Mouse (Mus musculus): ENCODE measurements around the gene Zic3. TPM values are rescaled to one million over a fixed set of nuclear protein-coding genes. Genes with fewer than 3 reads are reported as not detected.

Gene Zic3
- not detected for polyA plus RNA-seq (2012; fragmentation: generic; extraction: Trizol)

DNA sequence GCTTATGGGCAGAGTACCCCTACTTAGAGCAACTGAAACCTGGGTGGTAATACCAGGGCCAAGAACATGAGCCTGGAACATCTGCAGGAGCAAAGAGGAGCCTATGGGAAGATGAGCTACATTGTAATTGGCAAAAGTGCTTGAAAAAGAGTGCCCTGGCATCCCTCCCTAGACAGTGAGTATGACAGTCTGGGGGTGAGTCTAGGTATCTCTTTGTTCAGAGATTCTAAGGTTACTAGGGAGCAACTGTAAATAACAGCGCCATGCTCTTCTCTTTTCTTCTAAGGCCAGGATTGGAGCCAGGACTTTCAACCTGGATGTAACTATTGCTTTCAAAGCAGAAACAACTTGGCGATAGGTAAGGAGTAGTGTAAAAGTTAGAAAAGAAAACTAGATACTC, at the start of gene Zic3:
TSS of gene Zic3 (plus strand) at position 301 of the 400 bp plus-strand sequence.
- no peak within 1 kb of the TSS for H3K4me3 ChIP-seq
- no peaks in the 10 kb centered on the region for H3K27me3 ChIP-seq (ENCODE audit: control insufficient read depth, insufficient read depth, insufficient read length)
- TF ChIP-seq CEBPB (IDR thresholded peaks at IDR 0.05; ENCODE audit: insufficient read depth, poor library complexity, severe bottlenecking) (no peak), TCF12 (IDR thresholded peaks at IDR 0.05; ENCODE audit: insufficient read depth, poor library complexity, severe bottlenecking) (no peak), POLR2AphosphoS2 (IDR thresholded peaks at IDR 0.05; ENCODE audit: insufficient read length, low read depth) (no peak), MAX (IDR thresholded peaks at IDR 0.05; ENCODE audit: low read depth) (no peak), USF1 (IDR thresholded peaks at IDR 0.05; ENCODE audit: low read depth) (no peak), TCF3 (IDR thresholded peaks at IDR 0.05; ENCODE audit: insufficient read length, low read depth) (no peak), POLR2A (IDR thresholded peaks at IDR 0.05; ENCODE audit: insufficient read length, low read depth) (no peak), E2F4 (IDR thresholded peaks at IDR 0.05; ENCODE audit: insufficient read depth) (no peak), MYOG (IDR thresholded peaks at IDR 0.05; ENCODE audit: control insufficient read depth in 1 of 3, insufficient read depth in 1 of 3, insufficient read length in 2 of 3, low read depth in 2 of 3) (no peak)

DNA sequence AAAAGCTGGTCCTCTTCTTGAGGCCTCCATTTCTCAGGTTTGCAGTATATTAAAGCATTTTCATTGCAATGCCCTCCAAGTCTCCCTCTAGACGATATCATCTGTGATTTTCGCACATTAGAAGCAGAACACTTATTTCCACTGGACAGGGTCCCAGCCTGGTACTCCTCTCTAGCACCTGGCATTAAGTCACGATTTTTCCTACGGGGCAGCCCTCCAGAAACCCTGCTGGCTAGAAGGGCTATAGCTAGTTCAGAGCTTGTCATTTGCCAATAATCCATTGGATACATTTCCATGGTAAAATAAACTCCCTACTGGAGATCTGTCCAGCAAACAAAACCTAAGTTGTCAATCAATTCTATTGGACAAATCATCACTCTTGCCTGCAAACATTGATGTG, 40.1 kb upstream of the Zic3 start:
- Histone ChIP-seq H3K27me3 (ENCODE audit: control insufficient read depth, insufficient read depth, insufficient read length) (no peaks in the 10 kb centered on the region), H3K4me2 (ENCODE audit: low read depth) (no peak overlapping the region), H3K36me3 (ENCODE audit: control insufficient read depth, insufficient read depth) (no peaks in the 10 kb centered on the region), H3K79me2 (ENCODE audit: control insufficient read depth, insufficient read depth) (no peaks in the 10 kb centered on the region), H3K4me3 (no peak overlapping the region), H3ac (ENCODE audit: control insufficient read depth, insufficient read length) (no peak overlapping the region)
- no peak for TF ChIP-seq POLR2A (IDR thresholded peaks at IDR 0.05; ENCODE audit: insufficient read length, low read depth)
- no peak for TF ChIP-seq USF1 (IDR thresholded peaks at IDR 0.05; ENCODE audit: low read depth)

More for the DNA sequence above, at the start of gene Zic3:
- no peaks in the 10 kb centered on the region for H3K36me3 ChIP-seq (ENCODE audit: control insufficient read depth, insufficient read depth)
- no peak within 1 kb of the TSS for H3ac ChIP-seq (ENCODE audit: control insufficient read depth, insufficient read length)
- no peak within 1 kb of the TSS for H3K4me2 ChIP-seq (ENCODE audit: low read depth)
- no peaks in the 10 kb centered on the region for H3K79me2 ChIP-seq (ENCODE audit: control insufficient read depth, insufficient read depth)

DNA sequence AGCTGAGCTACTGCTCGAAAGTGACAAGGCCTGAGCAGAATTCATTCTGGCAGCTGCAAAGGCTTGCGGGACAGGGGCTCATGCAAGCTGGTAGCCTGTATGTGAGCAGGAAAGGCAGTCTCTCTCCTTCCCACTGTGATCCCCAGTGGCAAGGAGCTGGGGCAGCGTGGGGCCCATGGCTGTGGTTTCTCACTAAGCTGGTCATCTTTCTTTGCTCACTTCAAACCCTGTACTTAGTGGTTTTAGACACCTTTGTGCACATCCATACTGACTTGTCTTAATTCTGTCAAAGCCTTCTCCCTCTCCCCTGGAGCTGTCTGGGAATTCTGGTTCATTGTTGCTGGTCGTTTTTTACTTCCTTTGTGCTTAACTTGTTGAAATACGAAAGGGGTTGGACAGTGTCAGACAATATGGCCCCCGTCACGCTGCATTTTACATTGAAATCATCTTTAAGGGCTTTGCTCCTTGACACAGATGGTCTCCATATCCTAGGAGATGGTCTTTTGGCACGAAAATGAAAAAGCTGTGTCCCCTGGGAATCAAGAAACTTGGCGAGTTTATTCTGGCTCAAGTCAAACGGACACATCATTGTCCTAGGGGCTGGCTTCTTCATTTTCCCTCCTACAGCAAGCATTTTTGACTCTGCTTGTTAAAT, 34.9 kb upstream of the Zic3 start:
- no peak overlapping the region for H3K4me2 ChIP-seq (ENCODE audit: low read depth)
- no peaks in the 10 kb centered on the region for H3K36me3 ChIP-seq (ENCODE audit: control insufficient read depth, insufficient read depth)
- H3K79me2 ChIP-seq (ENCODE audit: control insufficient read depth, insufficient read depth) = no peaks in the 10 kb centered on the region
- no peak overlapping the region for H3ac ChIP-seq (ENCODE audit: control insufficient read depth, insufficient read length)
- H3K4me3 ChIP-seq = no peak overlapping the region
- TF ChIP-seq MAX (IDR thresholded peaks at IDR 0.05; ENCODE audit: low read depth) (no peak), TCF12 (IDR thresholded peaks at IDR 0.05; ENCODE audit: insufficient read depth, poor library complexity, severe bottlenecking) (no peak), CEBPB (IDR thresholded peaks at IDR 0.05; ENCODE audit: insufficient read depth, poor library complexity, severe bottlenecking) (no peak)
- H3K27me3 ChIP-seq (ENCODE audit: control insufficient read depth, insufficient read depth, insufficient read length) = no peaks in the 10 kb centered on the region

DNA sequence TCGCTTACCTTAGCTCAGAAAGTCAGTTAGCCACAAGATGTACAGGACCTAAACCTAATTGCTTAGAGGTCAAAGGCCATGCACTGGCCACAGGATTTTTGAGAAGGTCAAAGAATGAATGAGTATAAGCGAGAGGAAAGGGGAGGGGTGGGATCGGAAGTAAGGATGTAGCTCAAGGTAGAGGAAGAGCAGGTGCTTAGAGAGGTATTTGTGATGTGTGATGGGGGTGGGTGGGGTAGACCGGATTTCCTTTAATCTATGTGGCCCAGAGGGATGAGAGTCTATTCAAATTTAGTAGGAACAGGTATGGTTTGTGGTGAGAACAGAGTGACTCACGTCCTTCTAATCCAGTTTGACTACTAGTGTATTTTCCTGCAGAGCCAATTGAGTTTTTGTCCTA, 9.1 kb upstream of the Zic3 start:
- Histone ChIP-seq H3K4me2 (ENCODE audit: low read depth) (no peak overlapping the region), H3ac (ENCODE audit: control insufficient read depth, insufficient read length) (no peak overlapping the region), H3K79me2 (ENCODE audit: control insufficient read depth, insufficient read depth) (no peaks in the 10 kb centered on the region), H3K4me3 (no peak overlapping the region), H3K36me3 (ENCODE audit: control insufficient read depth, insufficient read depth) (no peaks in the 10 kb centered on the region), H3K27me3 (ENCODE audit: control insufficient read depth, insufficient read depth, insufficient read length) (no peaks in the 10 kb centered on the region)
- TF ChIP-seq REST (IDR thresholded peaks at IDR 0.05; ENCODE audit: insufficient read depth, insufficient read length) (no peak), POLR2A (IDR thresholded peaks at IDR 0.05; ENCODE audit: insufficient read length, low read depth) (no peak), MYOG (IDR thresholded peaks at IDR 0.05; ENCODE audit: control insufficient read depth in 1 of 3, insufficient read depth in 1 of 3, insufficient read length in 2 of 3, low read depth in 2 of 3) (no peak), TCF3 (IDR thresholded peaks at IDR 0.05; ENCODE audit: insufficient read length, low read depth) (no peak), USF1 (IDR thresholded peaks at IDR 0.05; ENCODE audit: low read depth) (no peak), SRF (IDR thresholded peaks at IDR 0.05; ENCODE audit: control insufficient read depth, insufficient read length, low read depth) (no peak), POLR2AphosphoS2 (IDR thresholded peaks at IDR 0.05; ENCODE audit: insufficient read length, low read depth) (no peak), CEBPB (IDR thresholded peaks at IDR 0.05; ENCODE audit: insufficient read depth, poor library complexity, severe bottlenecking) (no peak), TCF12 (IDR thresholded peaks at IDR 0.05; ENCODE audit: insufficient read depth, poor library complexity, severe bottlenecking) (no peak), MAX (IDR thresholded peaks at IDR 0.05; ENCODE audit: low read depth) (no peak), MYOD1 (IDR thresholded peaks at IDR 0.05; ENCODE audit: control insufficient read depth in 1 of 3, insufficient read length in 2 of 3, low read depth in 2 of 3) (no peak), E2F4 (IDR thresholded peaks at IDR 0.05; ENCODE audit: insufficient read depth) (no peak)

DNA sequence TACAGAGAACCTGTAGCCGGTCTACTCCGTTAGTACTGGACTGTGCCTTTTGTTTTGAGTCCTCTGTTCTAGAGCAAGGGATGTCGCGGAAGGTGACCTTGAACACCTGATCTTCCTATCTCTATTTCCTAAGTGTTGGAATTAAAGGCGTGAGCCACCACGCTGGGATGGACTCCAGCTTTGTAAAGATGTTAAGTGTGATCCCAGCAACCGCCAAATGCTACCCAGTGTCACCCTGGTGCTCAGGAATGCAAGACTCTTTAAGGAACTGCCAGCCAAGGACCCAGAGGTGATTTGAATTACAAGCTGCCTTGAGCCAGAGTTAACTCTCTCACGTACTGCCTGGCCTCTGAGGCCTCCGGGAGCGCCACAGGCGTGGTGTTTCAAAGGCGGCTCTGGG, 8.4 kb upstream of the Zic3 start:
- no peak overlapping the region for H3ac ChIP-seq (ENCODE audit: control insufficient read depth, insufficient read length)
- TF ChIP-seq POLR2AphosphoS2 (IDR thresholded peaks at IDR 0.05; ENCODE audit: insufficient read length, low read depth) (no peak), REST (IDR thresholded peaks at IDR 0.05; ENCODE audit: insufficient read depth, insufficient read length) (no peak), SRF (IDR thresholded peaks at IDR 0.05; ENCODE audit: control insufficient read depth, insufficient read length, low read depth) (no peak), MAX (IDR thresholded peaks at IDR 0.05; ENCODE audit: low read depth) (no peak), TCF12 (IDR thresholded peaks at IDR 0.05; ENCODE audit: insufficient read depth, poor library complexity, severe bottlenecking) (no peak), MYOG (IDR thresholded peaks at IDR 0.05; ENCODE audit: control insufficient read depth in 1 of 3, insufficient read depth in 1 of 3, insufficient read length in 2 of 3, low read depth in 2 of 3) (no peak), USF1 (IDR thresholded peaks at IDR 0.05; ENCODE audit: low read depth) (no peak), CEBPB (IDR thresholded peaks at IDR 0.05; ENCODE audit: insufficient read depth, poor library complexity, severe bottlenecking) (no peak), MYOD1 (IDR thresholded peaks at IDR 0.05; ENCODE audit: control insufficient read depth in 1 of 3, insufficient read length in 2 of 3, low read depth in 2 of 3) (no peak), POLR2A (IDR thresholded peaks at IDR 0.05; ENCODE audit: insufficient read length, low read depth) (no peak), TCF3 (IDR thresholded peaks at IDR 0.05; ENCODE audit: insufficient read length, low read depth) (no peak), E2F4 (IDR thresholded peaks at IDR 0.05; ENCODE audit: insufficient read depth) (no peak)
- H3K36me3 ChIP-seq (ENCODE audit: control insufficient read depth, insufficient read depth) = no peaks in the 10 kb centered on the region
- H3K4me3 ChIP-seq = no peak overlapping the region
- H3K4me2 ChIP-seq (ENCODE audit: low read depth) = no peak overlapping the region
- no peaks in the 10 kb centered on the region for H3K27me3 ChIP-seq (ENCODE audit: control insufficient read depth, insufficient read depth, insufficient read length)
- no peaks in the 10 kb centered on the region for H3K79me2 ChIP-seq (ENCODE audit: control insufficient read depth, insufficient read depth)
